Mouse (Mus musculus) liver, postnatal 0 days (tissue): Measurements from ENCODE around the gene Nt5c1a.

Experiments used
- CTCF ChIP-seq: sonication (generic); IDR thresholded peaks from 2 replicates; pipeline ENCODE4 v1.5.1; 2016; ENCODE audit warnings: antibody characterized with exemption, low read depth
- EP300 ChIP-seq: IDR thresholded peaks from 2 replicates; pipeline ENCODE4 v1.6.1; 2016; ENCODE audit warnings: antibody characterized with exemption, low read depth, mild to moderate bottlenecking

DNA sequence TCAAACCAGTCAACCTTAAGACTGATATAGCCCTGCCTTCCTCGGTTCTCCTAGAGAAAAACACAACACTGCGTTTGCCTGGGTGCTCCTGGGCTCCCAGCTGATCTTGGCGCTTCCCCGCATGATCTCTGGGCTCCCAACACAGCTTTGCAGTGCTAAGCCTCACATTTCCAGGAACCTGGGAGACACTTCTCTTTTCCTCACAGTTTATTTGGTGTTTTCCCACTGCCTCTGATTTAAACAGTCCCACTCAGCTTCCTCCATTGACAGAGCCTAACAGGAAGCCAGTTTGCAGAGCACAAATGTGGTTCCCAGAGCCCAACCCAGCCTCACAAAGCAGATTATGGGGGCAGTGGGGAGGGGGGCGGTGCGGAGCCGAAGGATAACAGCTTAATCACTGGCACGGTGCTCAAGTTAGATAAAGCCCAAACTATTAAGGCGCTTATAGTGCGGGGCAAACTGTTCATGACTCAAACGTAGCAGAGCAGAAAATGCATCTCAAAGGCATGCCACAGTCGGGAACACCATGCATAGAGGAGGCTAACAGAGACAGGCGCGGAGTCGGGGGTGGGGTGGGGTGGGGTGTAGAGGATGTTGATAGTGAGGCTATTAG lies 38.9 kb upstream of the Nt5c1a start:
- TF ChIP-seq EP300 = no peak
- no peak for TF ChIP-seq CTCF
